Mouse (Mus musculus): ENCODE data around the gene Fermt2. TPM values are rescaled to one million over a fixed set of nuclear protein-coding genes. Genes with fewer than 3 reads are reported as not detected.
"Not testable (repeated sequence)": the region's sequence is repeated elsewhere in the genome, so short reads cannot be mapped to it uniquely, and the experiment has no call there.

Gene Fermt2
- total RNA-seq, 2 experiments from 2014 or later, result not detected

GRCm38 (mm10) chr14:45515771-45516170 is 14.1 kb downstream of the Fermt2 start:
- no peak for ATAC-seq (replicated peaks; ENCODE audit: poor library complexity, severe bottlenecking)

GRCm38 (mm10) chr14:45510787-45511186 is 19.1 kb downstream of the Fermt2 start:
- no peak for ATAC-seq (replicated peaks; ENCODE audit: poor library complexity, severe bottlenecking)

- no peak for ATAC-seq (replicated peaks; ENCODE audit: poor library complexity, severe bottlenecking)
These were observed 22.0 kb downstream of the Fermt2 start for GRCm38 (mm10) chr14:45507923-45508322.

GRCm38 (mm10) chr14:45507447-45507846 is 22.5 kb downstream of the Fermt2 start:
- no peak for ATAC-seq (replicated peaks; ENCODE audit: poor library complexity, severe bottlenecking)

GRCm38 (mm10) chr14:45507032-45507431 is 22.9 kb downstream of the Fermt2 start:
- no peak for ATAC-seq (replicated peaks; ENCODE audit: poor library complexity, severe bottlenecking)

- no peak for ATAC-seq (replicated peaks; ENCODE audit: poor library complexity, severe bottlenecking)
These were observed 23.8 kb downstream of the Fermt2 start for GRCm38 (mm10) chr14:45506165-45506564.

GRCm38 (mm10) chr14:45504422-45505113 is 25.4 kb downstream of the Fermt2 start:
- no peak for ATAC-seq (replicated peaks; ENCODE audit: poor library complexity, severe bottlenecking)

- no peak for ATAC-seq (replicated peaks; ENCODE audit: poor library complexity, severe bottlenecking)
These were observed 26.0 kb downstream of the Fermt2 start for GRCm38 (mm10) chr14:45503934-45504333.

- ATAC-seq (replicated peaks; ENCODE audit: poor library complexity, severe bottlenecking), result no peak
These were observed 29.9 kb downstream of the Fermt2 start for GRCm38 (mm10) chr14:45500052-45500451.

GRCm38 (mm10) chr14:45497116-45497515 is 32.8 kb downstream of the Fermt2 start:
- no peak for ATAC-seq (replicated peaks; ENCODE audit: poor library complexity, severe bottlenecking)

GRCm38 (mm10) chr14:45495810-45496209 is 34.1 kb downstream of the Fermt2 start:
- ATAC-seq (replicated peaks; ENCODE audit: poor library complexity, severe bottlenecking), result not testable (repeated sequence)

- no peak for ATAC-seq (replicated peaks; ENCODE audit: poor library complexity, severe bottlenecking)
These were observed 36.0 kb downstream of the Fermt2 start for GRCm38 (mm10) chr14:45493891-45494290.

GRCm38 (mm10) chr14:45492668-45493067 is 37.2 kb downstream of the Fermt2 start:
- no peak for ATAC-seq (replicated peaks; ENCODE audit: poor library complexity, severe bottlenecking)

- no peak for ATAC-seq (replicated peaks; ENCODE audit: poor library complexity, severe bottlenecking)
These were observed 37.9 kb downstream of the Fermt2 start for GRCm38 (mm10) chr14:45492038-45492437.

GRCm38 (mm10) chr14:45487201-45487600 is 42.7 kb downstream of the Fermt2 start:
- not testable (repeated sequence) for ATAC-seq (replicated peaks; ENCODE audit: poor library complexity, severe bottlenecking)

- not testable (repeated sequence) for ATAC-seq (replicated peaks; ENCODE audit: poor library complexity, severe bottlenecking)
These were observed 46.6 kb downstream of the Fermt2 start for GRCm38 (mm10) chr14:45483361-45483760.

- no peak for ATAC-seq (replicated peaks; ENCODE audit: poor library complexity, severe bottlenecking)
These were observed 50.7 kb downstream of the Fermt2 start for GRCm38 (mm10) chr14:45478977-45479806.

GRCm38 (mm10) chr14:45478515-45478914 is 51.4 kb downstream of the Fermt2 start:
- no peak for ATAC-seq (replicated peaks; ENCODE audit: poor library complexity, severe bottlenecking)

GRCm38 (mm10) chr14:45477651-45478050 is 52.3 kb downstream of the Fermt2 start:
- no peak for ATAC-seq (replicated peaks; ENCODE audit: poor library complexity, severe bottlenecking)

- ATAC-seq (replicated peaks; ENCODE audit: poor library complexity, severe bottlenecking), result no peak
These were observed 52.9 kb downstream of the Fermt2 start for GRCm38 (mm10) chr14:45476990-45477389.

GRCm38 (mm10) chr14:45472536-45472935 is 57.4 kb downstream of the Fermt2 start:
- ATAC-seq (replicated peaks; ENCODE audit: poor library complexity, severe bottlenecking), result no peak

GRCm38 (mm10) chr14:45469446-45469845 is 60.5 kb downstream of the Fermt2 start:
- ATAC-seq (replicated peaks; ENCODE audit: poor library complexity, severe bottlenecking), result no peak
